Mouse (Mus musculus): ENCODE results near the gene Mroh2b. TPM values are rescaled to one million over a fixed set of nuclear protein-coding genes. Genes with fewer than 3 reads are reported as not detected.

Gene Mroh2b
- not detected in 2 replicates for polyA plus RNA-seq (2012; rRNA removed)

DNA sequence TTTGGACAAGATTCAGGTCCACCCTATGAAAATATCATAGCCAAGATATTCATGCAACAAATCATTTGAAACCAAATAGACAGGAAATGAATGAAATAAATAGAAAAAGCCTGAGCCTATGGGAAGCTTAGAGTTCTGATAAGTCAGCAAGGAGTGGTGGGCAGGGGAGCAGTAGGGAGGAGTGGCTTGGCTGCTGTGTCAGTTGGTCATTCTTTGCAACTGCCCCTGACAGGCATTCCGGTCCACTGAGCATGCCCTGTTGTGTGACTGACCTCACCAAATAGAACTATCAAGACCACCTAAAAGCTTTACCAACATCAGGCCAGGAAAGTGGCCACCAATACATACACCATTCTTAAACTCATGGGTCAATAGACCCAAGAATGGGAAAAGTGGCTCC, at the start of gene Mroh2b:
Gene Mroh2b (plus strand): TSS at position 301 of the 400 bp plus-strand sequence.
- DNase-seq (ENCODE audit: extremely low spot score in 1 of 2, low spot score in 1 of 2), result no peak

DNA sequence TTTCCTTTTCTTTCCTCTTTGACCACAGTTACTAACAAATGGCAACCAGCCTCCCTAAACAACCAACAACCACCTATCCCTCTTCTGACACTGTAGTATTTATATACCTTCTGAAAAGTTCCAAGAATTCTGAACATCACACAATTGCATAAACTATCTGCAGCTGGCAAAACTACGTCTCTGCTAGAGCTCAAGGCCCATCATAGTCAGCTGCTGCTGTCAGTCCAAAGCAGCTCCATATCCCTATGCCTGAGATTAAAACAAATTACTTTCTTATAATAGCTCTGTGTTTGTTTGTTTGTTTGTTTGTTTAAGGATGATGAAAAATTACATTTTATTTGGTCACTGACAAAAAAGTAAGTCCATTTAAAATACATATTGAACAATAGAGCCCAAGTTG, 48.5 kb upstream of the Mroh2b start:
- DNase-seq (ENCODE audit: extremely low spot score in 1 of 2, low spot score in 1 of 2), result no peak

DNA sequence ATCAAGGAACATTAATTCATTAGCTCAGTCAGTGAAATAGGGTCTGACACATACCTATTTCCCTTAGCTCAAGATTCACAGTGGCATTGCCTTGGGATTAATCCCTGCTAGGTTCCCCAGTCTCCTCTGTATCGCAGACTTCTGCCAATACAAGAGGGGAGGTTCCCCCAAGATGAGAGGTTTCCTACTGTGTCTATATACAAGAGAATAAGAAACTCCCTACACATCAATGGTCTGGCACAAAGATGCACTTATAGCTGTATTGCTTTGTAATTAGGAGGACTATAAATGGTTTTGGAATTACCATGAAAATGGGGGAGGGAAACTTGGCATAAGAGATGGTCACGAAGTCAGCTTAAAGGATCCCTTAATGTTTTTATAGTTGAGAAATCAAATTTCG, 3.6 kb upstream of the Mroh2b start:
- no peak for DNase-seq (ENCODE audit: extremely low spot score in 1 of 2, low spot score in 1 of 2)

DNA sequence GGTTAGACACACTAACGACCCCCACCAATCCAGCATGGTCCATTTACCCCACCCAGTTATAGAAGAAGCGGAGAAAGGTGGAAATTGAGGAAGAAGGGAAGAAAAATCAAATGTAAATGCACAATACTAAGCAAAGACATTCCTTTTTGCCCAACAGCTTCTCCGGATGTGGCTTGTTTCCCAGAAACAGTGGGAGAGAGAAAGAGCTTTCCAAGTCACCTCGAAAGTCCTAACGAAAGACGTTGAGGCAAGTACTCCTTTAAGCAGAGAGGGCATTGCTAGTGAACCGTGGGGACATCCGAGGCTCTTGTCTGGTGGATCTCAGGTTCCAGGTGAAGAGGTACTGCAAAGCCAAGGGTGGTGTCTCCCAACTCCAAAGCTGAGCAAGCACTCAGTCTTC, 36.2 kb downstream of the Mroh2b start:
- DNase-seq (ENCODE audit: extremely low spot score in 1 of 2, low spot score in 1 of 2), result peak in 1 of 2 experiments; percentile 7

GRCm38 (mm10) chr15:4973355-4973754, 74.8 kb downstream of the Mroh2b start:
- DNase-seq (ENCODE audit: extremely low spot score in 1 of 2, low spot score in 1 of 2), result no peak

GRCm38 (mm10) chr15:5002903-5003302, 104.4 kb downstream of the Mroh2b start:
- DNase-seq (ENCODE audit: extremely low spot score in 1 of 2, low spot score in 1 of 2), result peak; percentile 32 to 39

- peak; percentile 21 to 52 for DNase-seq (ENCODE audit: extremely low spot score in 1 of 2, low spot score in 1 of 2)
Observed at GRCm38 (mm10) chr15:5003503-5004196, 105.1 kb downstream of the Mroh2b start.

DNA sequence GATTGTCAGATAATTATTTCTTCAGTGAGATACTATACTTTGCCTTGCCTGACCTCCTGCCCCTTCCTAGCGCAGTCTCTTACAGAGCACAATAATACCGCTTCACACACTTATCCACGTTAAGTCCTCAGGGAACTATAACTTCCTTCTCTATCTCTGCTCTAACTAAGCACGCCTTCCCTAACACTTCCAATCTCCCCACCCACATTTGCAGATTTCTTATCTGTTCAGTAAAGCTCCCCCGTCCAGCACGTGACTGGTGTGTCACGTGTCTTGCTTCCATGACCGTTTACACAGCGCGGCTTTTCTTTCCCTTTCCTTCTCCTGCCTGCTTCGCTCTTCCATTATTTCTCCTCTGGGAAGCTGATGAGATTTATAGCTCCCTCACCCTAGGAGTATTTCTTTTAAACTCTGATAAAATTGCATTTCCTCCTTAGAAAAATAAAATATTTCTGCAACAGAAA, 111.1 kb downstream of the Mroh2b start:
- DNase-seq (ENCODE audit: extremely low spot score in 1 of 2, low spot score in 1 of 2), result no peak

Other genes starting within 250 kb of the Mroh2b start
- not detected in 2 replicates for gene C6, start 171.6 kb upstream of the Mroh2b start, polyA plus RNA-seq (2012; rRNA removed)
- 0.59 and 0.84 TPM in 2 replicates for gene C7, start 165.0 kb downstream of the Mroh2b start, polyA plus RNA-seq (2012; rRNA removed)
- gene Card6, start 209.8 kb downstream of the Mroh2b start, polyA plus RNA-seq (2012; rRNA removed), result 0.84 and 0.90 TPM in 2 replicates
- gene Rpl37, start 217.9 kb downstream of the Mroh2b start, polyA plus RNA-seq (2012; rRNA removed), result 1,075 and 1,203 TPM in 2 replicates
- gene Prkaa1, start 245.1 kb downstream of the Mroh2b start, polyA plus RNA-seq (2012; rRNA removed), result 13.0 and 14.1 TPM in 2 replicates

Measured in frontal cortex, adult 2 months (tissue).